Mouse (Mus musculus) gastrocnemius, postnatal 36 days (tissue): ENCODE measurements around the gene Ssbp3. TPM values are rescaled to one million over a fixed set of nuclear protein-coding genes. Genes with fewer than 3 reads are reported as not detected.
A peak's percentile ranks its signal among the peaks of the same experiment; 100 is the strongest.

Source experiments
- DNase-seq, 2 experiments: peaks; one replicate each; pipeline ENCODE4 v3.0.0; 2022
- intact Hi-C: fragments of 180-260 bp; cut with DNase I; formaldehyde crosslinking; loops from one replicate; pipeline ENCODE4 v1.15.1; 2025
- total RNA-seq, 2 experiments: library from RNA; stranded (reverse); gene quantifications; 2 replicates each; pipeline ENCODE4 v1.2.3; 2021

The Ssbp3 gene
- total RNA-seq, 2 experiments from 2014 or later, result 21.3 to 25.6 TPM

- intact Hi-C loops, result no loop called here
- DNase-seq, result no peak
Measured at GRCm38 (mm10) chr4:107026451-107026850, 116.0 kb downstream of the Ssbp3 start.

GRCm38 (mm10) chr4:107035689-107036088 is 125.2 kb downstream of the Ssbp3 start:
- intact Hi-C loops, result no loop called here
- DNase-seq, result no peak

GRCm38 (mm10) chr4:107036985-107037384 is 126.5 kb downstream of the Ssbp3 start:
- no peak for DNase-seq
- intact Hi-C loops, result no loop called here

- DNase-seq, result no peak
- intact Hi-C loops, result no loop called here
Measured at GRCm38 (mm10) chr4:107038303-107038702, 127.8 kb downstream of the Ssbp3 start.

GRCm38 (mm10) chr4:107039270-107039669 is 128.8 kb downstream of the Ssbp3 start:
- intact Hi-C loops, result no loop called here
- no peak for DNase-seq

- intact Hi-C loops, result no loop called here
- no peak for DNase-seq
Measured at GRCm38 (mm10) chr4:107042304-107042703, 131.8 kb downstream of the Ssbp3 start.

GRCm38 (mm10) chr4:107045188-107045587 is 134.7 kb downstream of the Ssbp3 start:
- DNase-seq, result no peak
- intact Hi-C loops, result no loop called here

- DNase-seq, result no peak
- intact Hi-C loops, result no loop called here
Measured at GRCm38 (mm10) chr4:107047806-107048205, 137.3 kb downstream of the Ssbp3 start.

GRCm38 (mm10) chr4:107048568-107049162 is 138.2 kb downstream of the Ssbp3 start:
- intact Hi-C loops, result no loop called here
- peak; percentile 78 to 88 for DNase-seq

- DNase-seq, result no peak
- intact Hi-C loops, result no loop called here
Measured at GRCm38 (mm10) chr4:107051889-107052288, 141.4 kb downstream of the Ssbp3 start.

GRCm38 (mm10) chr4:107052962-107053553 is 142.6 kb downstream of the Ssbp3 start:
- DNase-seq, result no peak
- intact Hi-C loops, result no loop called here

- intact Hi-C loops, result no loop called here
- DNase-seq, result no peak
Measured at GRCm38 (mm10) chr4:107056088-107056487, 145.6 kb downstream of the Ssbp3 start.

- no peak for DNase-seq
- intact Hi-C loops, result no loop called here
Measured at GRCm38 (mm10) chr4:107058346-107058745, 147.8 kb downstream of the Ssbp3 start.

- intact Hi-C loops, result no loop called here
- DNase-seq, result no peak
Measured at GRCm38 (mm10) chr4:107058781-107059180, 148.3 kb downstream of the Ssbp3 start.

- DNase-seq, result no peak
Measured at GRCm38 (mm10) chr4:107061560-107061959, 151.1 kb downstream of the Ssbp3 start.

GRCm38 (mm10) chr4:107063214-107063613 is 152.7 kb downstream of the Ssbp3 start:
- DNase-seq, result no peak
- intact Hi-C loops, result no loop called here

More at GRCm38 (mm10) chr4:107061560-107061959, 151.1 kb downstream of the Ssbp3 start:
- intact Hi-C loops, result no loop called here

GRCm38 (mm10) chr4:107064394-107065098 is 154.0 kb downstream of the Ssbp3 start:
- DNase-seq, result no peak
- intact Hi-C loops, result loop anchor here (5.0 kb wide), 2 partner anchors 47 to 157 kb away; no protein-coding TSS in a partner anchor

GRCm38 (mm10) chr4:107066252-107067124 is 156.0 kb downstream of the Ssbp3 start, which contains the start of the genes Mrpl37 and Cyb5rl:
Gene Mrpl37 (minus strand): TSS chr4:107066868.
Gene Cyb5rl (plus strand): TSS chr4:107066988.
- intact Hi-C loops, result loop anchor here (5.0 kb wide), 2 partner anchors 49 to 159 kb away; no protein-coding TSS in a partner anchor

GRCm38 (mm10) chr4:107067151-107067840 is 156.8 kb downstream of the Ssbp3 start:
- intact Hi-C loops, result loop anchor here (5.0 kb wide), 2 partner anchors 50 to 160 kb away; no protein-coding TSS in a partner anchor
- no peak for DNase-seq

More at GRCm38 (mm10) chr4:107066252-107067124, 156.0 kb downstream of the Ssbp3 start, which contains the start of the genes Mrpl37 and Cyb5rl:
- peak; percentile 90 for DNase-seq

- no peak for DNase-seq
- intact Hi-C loops, result no loop called here
Measured at GRCm38 (mm10) chr4:107072343-107072742, 161.8 kb downstream of the Ssbp3 start.
